Mouse (Mus musculus) heart, embryonic 10.5 days (tissue): ENCODE measurements at regions not wholly inside any gene's neighbourhood (a gene's known extent, or its start where the extent isn't known, plus 50 kb on each side); places are given as distances from the start of the nearest gene placed in this dataset.
"Not testable (repeated sequence)": the region's sequence is repeated elsewhere in the genome, so short reads cannot be mapped to it uniquely, and the experiment has no call there.

Experiments
- DNase-seq: peaks from one replicate; pipeline ENCODE4 v3.0.0-alpha.2; 2017; ENCODE audit warnings: low spot score
- H3K27ac ChIP-seq: fragments of 300-500 bp; sonication (generic); 2 replicates; pipeline ENCODE4 v1.5.1; 2016; ENCODE audit warnings: mild to moderate bottlenecking
- H3K27me3 ChIP-seq: fragments of 300-500 bp; sonication (generic); 2 replicates; pipeline ENCODE4 v1.6.1; 2016; ENCODE audit warnings: mild to moderate bottlenecking; ENCODE audit not compliant: poor library complexity, insufficient read depth, severe bottlenecking
- H3K36me3 ChIP-seq: fragments of 300-500 bp; sonication (generic); 2 replicates; pipeline ENCODE4 v1.6.1; 2016; ENCODE audit warnings: mild to moderate bottlenecking, moderate library complexity
- H3K4me1 ChIP-seq: fragments of 300-500 bp; sonication (generic); 2 replicates; pipeline ENCODE4 v1.6.1; 2016; ENCODE audit warnings: mild to moderate bottlenecking
- H3K4me3 ChIP-seq: fragments of 300-500 bp; sonication (generic); 2 replicates; pipeline ENCODE4 v1.5.1; 2016; ENCODE audit warnings: mild to moderate bottlenecking, moderate library complexity
- H3K9me3 ChIP-seq: fragments of 300-500 bp; sonication (generic); 2 replicates; pipeline ENCODE4 v1.6.1; 2016; ENCODE audit warnings: mild to moderate bottlenecking, moderate library complexity
- WGBS: fragments of 180-500 bp; shearing (Covaris S2); methylation state at CpG from one replicate; pipeline ENCODE4 v1.1.7; 2016; 5-methylcytosine and 5-hydroxymethylcytosine counted together

DNA sequence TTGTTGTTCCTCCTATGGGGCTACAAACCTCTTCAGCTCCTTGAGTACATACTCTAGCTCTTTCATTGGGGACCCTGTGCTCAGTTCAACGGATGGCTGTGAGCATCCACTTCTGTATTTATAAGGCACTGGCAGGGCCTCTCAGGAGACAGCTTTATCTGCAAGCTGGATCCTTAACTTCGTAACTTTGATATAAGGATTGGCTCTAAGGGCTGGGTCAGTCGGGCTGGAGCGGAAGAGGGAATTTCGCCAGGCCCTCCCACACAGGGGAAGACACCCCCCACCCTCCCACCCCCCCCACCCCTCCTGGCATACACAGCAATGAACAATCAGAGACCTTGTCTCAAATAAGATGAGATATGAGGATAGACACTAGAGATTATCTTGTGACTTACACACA, 304.3 kb upstream of the Chordc1 start:
- H3K9me3 ChIP-seq: peaks cover 5% of the 10 kb centered on the region; the same call in 1 of the 2 replicates
- H3K4me1 ChIP-seq: no peaks in the 10 kb centered on the region
- WGBS: 75% methylated on average over 5 of the region's 5 CpGs

DNA sequence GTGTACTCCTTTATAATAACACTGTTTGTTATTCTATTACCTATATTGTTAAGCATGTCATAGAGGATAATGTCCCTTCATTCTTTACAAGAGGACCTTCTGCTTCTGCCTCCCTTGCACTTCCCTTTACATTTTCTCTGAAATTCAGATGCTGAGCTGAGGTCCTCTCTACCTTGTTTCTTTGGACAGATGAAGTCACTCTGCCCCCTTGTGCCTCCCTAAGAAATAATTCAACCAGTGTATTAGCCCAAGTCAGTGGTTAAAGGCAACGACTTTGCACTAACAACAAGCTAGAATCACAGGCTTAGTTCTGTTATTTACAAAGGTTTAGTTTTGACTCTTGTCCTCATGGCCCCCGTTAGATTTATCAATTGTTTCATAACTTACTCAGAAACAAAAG, 289.4 kb upstream of the Chordc1 start:
- H3K9me3 ChIP-seq: no peaks in the 10 kb centered on the region
- no peaks in the 10 kb centered on the region for H3K36me3 ChIP-seq
- H3K27me3 ChIP-seq: no peaks in the 10 kb centered on the region
- no peak overlapping the region for H3K27ac ChIP-seq
- 39% methylated on average over 2 of the region's 2 CpGs for WGBS
- no peaks in the 10 kb centered on the region for H3K4me1 ChIP-seq
- H3K4me3 ChIP-seq: no peak overlapping the region
- DNase-seq: no peak

More for the DNA sequence above, 304.3 kb upstream of the Chordc1 start:
- Histone ChIP-seq H3K36me3 (no peaks in the 10 kb centered on the region), H3K4me3 (no peak overlapping the region), H3K27ac (no peak overlapping the region), H3K27me3 (no peaks in the 10 kb centered on the region)
- DNase-seq: peak; percentile 77

DNA sequence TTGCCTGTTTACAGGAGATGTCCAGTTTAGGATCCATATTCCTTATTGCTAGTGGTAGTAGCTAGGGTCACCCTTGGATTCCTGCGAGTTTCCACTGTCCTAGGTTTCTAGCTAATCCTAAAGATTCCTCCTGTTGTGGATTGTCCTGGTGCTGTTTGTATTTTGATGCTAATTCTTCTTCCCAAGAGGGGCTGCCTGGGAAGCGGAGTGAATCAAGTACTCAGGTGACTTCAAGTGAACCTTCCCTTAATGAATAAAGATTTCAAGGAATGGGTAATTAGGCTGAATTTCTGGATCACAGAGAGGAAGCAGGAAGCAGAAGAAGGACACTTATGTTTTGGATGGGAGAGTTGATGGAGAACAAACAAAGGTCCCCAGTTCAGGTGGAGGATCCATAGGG, 250.6 kb upstream of the Chordc1 start:
- Histone ChIP-seq H3K27ac (no peak overlapping the region), H3K4me1 (no peaks in the 10 kb centered on the region), H3K36me3 (no peaks in the 10 kb centered on the region), H3K4me3 (no peak overlapping the region), H3K9me3 (no peaks in the 10 kb centered on the region), H3K27me3 (no peaks in the 10 kb centered on the region)
- no peak for DNase-seq
- 56% methylated on average over 2 of the region's 2 CpGs for WGBS

DNA sequence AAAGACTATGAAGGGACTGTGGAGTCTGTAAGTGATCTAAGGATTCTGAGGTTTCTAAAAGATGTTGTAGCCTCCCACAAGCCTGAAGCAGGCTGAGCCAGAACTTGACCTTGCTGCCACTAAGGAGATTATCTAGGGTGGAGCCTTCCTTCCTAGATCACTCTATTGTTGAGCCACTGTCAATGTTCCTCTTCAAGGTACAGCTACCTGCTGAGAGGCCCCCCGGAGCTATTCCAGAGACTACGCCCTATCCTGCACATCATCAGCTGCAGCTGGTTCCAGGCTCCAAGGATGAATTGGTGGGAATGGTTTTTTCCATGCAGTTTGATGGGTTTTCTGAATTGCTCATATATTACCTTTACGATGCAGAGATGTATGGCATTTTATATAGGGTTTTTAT, 249.3 kb upstream of the Chordc1 start:
- not testable (repeated sequence) for H3K36me3 ChIP-seq, DNase-seq, H3K27ac ChIP-seq, H3K27me3 ChIP-seq, H3K4me3 ChIP-seq, H3K9me3 ChIP-seq, H3K4me1 ChIP-seq
- 81% methylated on average over 3 of the region's 3 CpGs for WGBS

DNA sequence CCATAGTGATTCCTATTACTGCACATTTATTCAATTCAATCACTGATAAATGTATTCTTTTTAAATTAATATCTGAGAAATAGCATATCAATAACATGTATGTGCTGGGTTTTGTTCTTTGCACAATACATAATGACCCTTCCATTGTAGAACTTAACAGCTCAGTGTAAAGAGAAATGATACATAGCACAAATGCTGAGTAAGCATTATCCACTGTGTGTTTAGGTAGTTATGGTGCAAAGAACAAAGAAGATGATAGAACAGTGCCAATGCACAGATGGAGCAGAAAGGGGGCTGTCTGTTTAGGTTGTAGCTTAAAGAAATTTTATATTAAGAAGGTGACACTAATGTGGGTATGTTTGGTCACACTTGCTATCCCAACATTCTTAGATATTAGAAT, 215.0 kb upstream of the Chordc1 start:
- Histone ChIP-seq H3K4me1 (no peaks in the 10 kb centered on the region), H3K27me3 (no peaks in the 10 kb centered on the region), H3K9me3 (no peaks in the 10 kb centered on the region), H3K4me3 (no peak overlapping the region), H3K27ac (no peak overlapping the region), H3K36me3 (no peaks in the 10 kb centered on the region)
- DNase-seq: no peak

DNA sequence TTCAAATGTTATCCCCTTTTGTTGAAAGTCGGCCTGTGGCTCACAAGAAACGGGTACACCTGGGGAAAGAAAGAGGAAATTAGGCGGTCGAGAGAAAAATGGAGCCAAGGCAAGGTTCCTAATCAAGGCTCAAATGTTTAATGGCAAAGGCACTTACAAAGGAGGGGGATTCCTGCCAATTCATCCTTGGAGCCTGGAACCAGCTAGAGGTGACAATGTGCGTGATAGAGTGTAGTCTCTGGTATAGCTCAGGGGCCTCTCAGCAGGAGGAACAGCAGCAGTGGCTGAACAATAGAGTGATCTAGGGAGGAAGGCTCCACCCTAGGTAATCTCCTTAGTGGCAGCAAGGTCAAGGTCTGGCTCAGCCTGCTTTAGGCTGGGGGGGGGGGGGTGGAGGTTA, 213.5 kb upstream of the Chordc1 start:
- 79% methylated on average over 5 of the region's 5 CpGs for WGBS
- H3K36me3 ChIP-seq: not testable (repeated sequence)

DNA sequence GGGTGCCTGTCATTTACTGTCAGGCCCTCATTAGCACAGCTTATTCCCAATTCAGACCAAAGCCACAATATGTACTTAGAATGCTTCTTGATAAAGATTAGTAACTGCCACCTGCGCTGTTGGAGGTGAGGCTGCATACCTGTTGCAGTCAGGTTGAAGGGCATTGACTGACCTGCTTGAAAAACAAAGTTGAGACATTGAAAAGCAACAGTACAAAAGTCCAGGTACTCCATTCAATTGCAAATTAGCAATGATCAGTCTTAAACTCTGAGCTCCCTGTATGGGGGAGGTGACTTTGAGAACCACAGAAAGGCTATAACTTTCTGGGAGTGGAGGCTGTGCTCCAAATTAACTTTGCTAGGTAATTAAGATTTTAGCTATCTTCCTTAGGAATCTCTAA, 212.8 kb upstream of the Chordc1 start:
- not testable (repeated sequence) for H3K27me3 ChIP-seq, DNase-seq, H3K27ac ChIP-seq, H3K36me3 ChIP-seq, H3K4me1 ChIP-seq, H3K4me3 ChIP-seq, H3K9me3 ChIP-seq
- WGBS: 83% methylated on average over 1 of the region's 1 CpGs

More for the DNA sequence above, 213.5 kb upstream of the Chordc1 start:
- not testable (repeated sequence) for H3K4me1 ChIP-seq, H3K9me3 ChIP-seq, DNase-seq, H3K27me3 ChIP-seq, H3K4me3 ChIP-seq, H3K27ac ChIP-seq
